Mouse (Mus musculus): ENCODE data around the gene Arfgef3.

Gene Arfgef3

GRCm38 (mm10) chr10:18750057-18750456, 6.3 kb upstream of the Arfgef3 start:
- TF ChIP-seq POU5F1 (IDR thresholded peaks at IDR 0.05; ENCODE audit: borderline replicate concordance, low read length) (no peak), NANOG (IDR thresholded peaks at IDR 0.05; ENCODE audit: borderline replicate concordance, low read length) (peak; percentile 65; the same call in 1 of the 2 replicates)
- H3K4me1 ChIP-seq (replicated peaks; ENCODE audit: low read depth, low read length), result 0 out of 2 replicates have a peak, but pooled peaks cover 2% of the 10 kb centered on the region
- peaks cover 4% of the 10 kb centered on the region for H3K27me3 ChIP-seq (ENCODE audit: insufficient read depth, low read length)
- no peaks in the 10 kb centered on the region for H3K36me3 ChIP-seq (ENCODE audit: insufficient read depth, low read length)
- H3K9me3 ChIP-seq (ENCODE audit: low read length), result no peaks in the 10 kb centered on the region
- H3K4me3 ChIP-seq (replicated peaks; ENCODE audit: low read length), result no peak overlapping the region

- Histone ChIP-seq H3K27me3 (ENCODE audit: insufficient read depth, low read length) (peaks cover 48% of the 10 kb centered on the region), H3K4me1 (replicated peaks; ENCODE audit: low read depth, low read length) (peaks cover 4% of the 10 kb centered on the region; the same call in 1 of the 2 replicates), H3K36me3 (ENCODE audit: insufficient read depth, low read length) (no peaks in the 10 kb centered on the region), H3K4me3 (replicated peaks; ENCODE audit: low read length) (no peak overlapping the region), H3K9me3 (ENCODE audit: low read length) (no peaks in the 10 kb centered on the region)
- no peak for TF ChIP-seq CTCF (conservative IDR thresholded peaks at IDR 0.05; ENCODE audit: low read length)
- TF ChIP-seq NANOG (IDR thresholded peaks at IDR 0.05; ENCODE audit: borderline replicate concordance, low read length), result no peak
- TF ChIP-seq POU5F1 (IDR thresholded peaks at IDR 0.05; ENCODE audit: borderline replicate concordance, low read length), result no peak
These were observed 1.7 kb downstream of the Arfgef3 start for GRCm38 (mm10) chr10:18742086-18742485.

GRCm38 (mm10) chr10:18741024-18741423, 2.7 kb downstream of the Arfgef3 start:
- H3K4me3 ChIP-seq (replicated peaks; ENCODE audit: low read length), result no peak overlapping the region
- H3K27me3 ChIP-seq (ENCODE audit: insufficient read depth, low read length), result peaks cover 48% of the 10 kb centered on the region
- no peak for TF ChIP-seq CTCF (conservative IDR thresholded peaks at IDR 0.05; ENCODE audit: low read length)
- H3K9me3 ChIP-seq (ENCODE audit: low read length), result no peaks in the 10 kb centered on the region; the same call in 1 of the 2 replicates
- H3K36me3 ChIP-seq (ENCODE audit: insufficient read depth, low read length), result no peaks in the 10 kb centered on the region
- peaks cover 4% of the 10 kb centered on the region; the same call in 1 of the 2 replicates for H3K4me1 ChIP-seq (replicated peaks; ENCODE audit: low read depth, low read length)

- TF ChIP-seq POU5F1 (IDR thresholded peaks at IDR 0.05; ENCODE audit: borderline replicate concordance, low read length), result no peak
- no peak for TF ChIP-seq CTCF (conservative IDR thresholded peaks at IDR 0.05; ENCODE audit: low read length)
- no peak for TF ChIP-seq NANOG (IDR thresholded peaks at IDR 0.05; ENCODE audit: borderline replicate concordance, low read length)
- no peaks in the 10 kb centered on the region for H3K9me3 ChIP-seq (ENCODE audit: low read length)
- no peaks in the 10 kb centered on the region for H3K36me3 ChIP-seq (ENCODE audit: insufficient read depth, low read length)
- H3K4me3 ChIP-seq (replicated peaks; ENCODE audit: low read length), result no peak overlapping the region
- H3K27me3 ChIP-seq (ENCODE audit: insufficient read depth, low read length), result no peaks in the 10 kb centered on the region
- H3K4me1 ChIP-seq (replicated peaks; ENCODE audit: low read depth, low read length), result no peaks in the 10 kb centered on the region
These were observed 15.2 kb downstream of the Arfgef3 start for GRCm38 (mm10) chr10:18728548-18728947.

GRCm38 (mm10) chr10:18711436-18711835, 32.3 kb downstream of the Arfgef3 start:
- no peaks in the 10 kb centered on the region for H3K4me1 ChIP-seq (replicated peaks; ENCODE audit: low read depth, low read length)
- peaks cover 8% of the 10 kb centered on the region for H3K9me3 ChIP-seq (ENCODE audit: low read length)
- H3K36me3 ChIP-seq (ENCODE audit: insufficient read depth, low read length), result no peaks in the 10 kb centered on the region
- no peak overlapping the region for H3K4me3 ChIP-seq (replicated peaks; ENCODE audit: low read length)
- no peaks in the 10 kb centered on the region for H3K27me3 ChIP-seq (ENCODE audit: insufficient read depth, low read length)
- TF ChIP-seq NANOG (IDR thresholded peaks at IDR 0.05; ENCODE audit: borderline replicate concordance, low read length) (no peak), POU5F1 (IDR thresholded peaks at IDR 0.05; ENCODE audit: borderline replicate concordance, low read length) (no peak), CTCF (conservative IDR thresholded peaks at IDR 0.05; ENCODE audit: low read length) (no peak)

- peaks cover 4% of the 10 kb centered on the region; the same call in 1 of the 2 replicates for H3K9me3 ChIP-seq (ENCODE audit: low read length)
- no peaks in the 10 kb centered on the region for H3K36me3 ChIP-seq (ENCODE audit: insufficient read depth, low read length)
- no peaks in the 10 kb centered on the region for H3K4me1 ChIP-seq (replicated peaks; ENCODE audit: low read depth, low read length)
- no peak for TF ChIP-seq CTCF (conservative IDR thresholded peaks at IDR 0.05; ENCODE audit: low read length)
- no peak for TF ChIP-seq POU5F1 (IDR thresholded peaks at IDR 0.05; ENCODE audit: borderline replicate concordance, low read length)
- no peak for TF ChIP-seq NANOG (IDR thresholded peaks at IDR 0.05; ENCODE audit: borderline replicate concordance, low read length)
- H3K4me3 ChIP-seq (replicated peaks; ENCODE audit: low read length), result no peak overlapping the region
- no peaks in the 10 kb centered on the region for H3K27me3 ChIP-seq (ENCODE audit: insufficient read depth, low read length)
These were observed 32.8 kb downstream of the Arfgef3 start for GRCm38 (mm10) chr10:18710949-18711348.

- TF ChIP-seq CTCF (conservative IDR thresholded peaks at IDR 0.05; ENCODE audit: low read length) (no peak), NANOG (IDR thresholded peaks at IDR 0.05; ENCODE audit: borderline replicate concordance, low read length) (no peak), POU5F1 (IDR thresholded peaks at IDR 0.05; ENCODE audit: borderline replicate concordance, low read length) (no peak)
- Histone ChIP-seq H3K27me3 (ENCODE audit: insufficient read depth, low read length) (no peaks in the 10 kb centered on the region), H3K9me3 (ENCODE audit: low read length) (no peaks in the 10 kb centered on the region), H3K36me3 (ENCODE audit: insufficient read depth, low read length) (no peaks in the 10 kb centered on the region), H3K4me1 (replicated peaks; ENCODE audit: low read depth, low read length) (no peaks in the 10 kb centered on the region), H3K4me3 (replicated peaks; ENCODE audit: low read length) (no peak overlapping the region)
These were observed 33.9 kb downstream of the Arfgef3 start for GRCm38 (mm10) chr10:18709836-18710235.

- H3K4me3 ChIP-seq (replicated peaks; ENCODE audit: low read length), result no peak overlapping the region
- TF ChIP-seq CTCF (conservative IDR thresholded peaks at IDR 0.05; ENCODE audit: low read length), result no peak
- no peak for TF ChIP-seq POU5F1 (IDR thresholded peaks at IDR 0.05; ENCODE audit: borderline replicate concordance, low read length)
- TF ChIP-seq NANOG (IDR thresholded peaks at IDR 0.05; ENCODE audit: borderline replicate concordance, low read length), result no peak
- no peaks in the 10 kb centered on the region for H3K9me3 ChIP-seq (ENCODE audit: low read length)
- no peaks in the 10 kb centered on the region for H3K36me3 ChIP-seq (ENCODE audit: insufficient read depth, low read length)
- H3K27me3 ChIP-seq (ENCODE audit: insufficient read depth, low read length), result no peaks in the 10 kb centered on the region
- H3K4me1 ChIP-seq (replicated peaks; ENCODE audit: low read depth, low read length), result no peaks in the 10 kb centered on the region
These were observed 35.1 kb downstream of the Arfgef3 start for GRCm38 (mm10) chr10:18708641-18709040.

GRCm38 (mm10) chr10:18704393-18705120, 39.2 kb downstream of the Arfgef3 start:
- no peak overlapping the region for H3K4me3 ChIP-seq (replicated peaks; ENCODE audit: low read length)
- H3K9me3 ChIP-seq (ENCODE audit: low read length), result no peaks in the 10 kb centered on the region
- no peaks in the 10 kb centered on the region for H3K36me3 ChIP-seq (ENCODE audit: insufficient read depth, low read length)

More at GRCm38 (mm10) chr10:18704393-18705120, 39.2 kb downstream of the Arfgef3 start:
- Histone ChIP-seq H3K4me1 (replicated peaks; ENCODE audit: low read depth, low read length) (no peaks in the 10 kb centered on the region), H3K27me3 (ENCODE audit: insufficient read depth, low read length) (no peaks in the 10 kb centered on the region)
- TF ChIP-seq CTCF (conservative IDR thresholded peaks at IDR 0.05; ENCODE audit: low read length), result no peak
- TF ChIP-seq NANOG (IDR thresholded peaks at IDR 0.05; ENCODE audit: borderline replicate concordance, low read length), result no peak
- TF ChIP-seq POU5F1 (IDR thresholded peaks at IDR 0.05; ENCODE audit: borderline replicate concordance, low read length), result no peak
